Mouse (Mus musculus): Measurements from ENCODE around the gene Cyp4f40. TPM values are rescaled to one million over a fixed set of nuclear protein-coding genes. Genes with fewer than 3 reads are reported as not detected.
A peak's percentile ranks its signal among the peaks of the same experiment; 100 is the strongest.
"Not testable (repeated sequence)": the region's sequence is repeated elsewhere in the genome, so short reads cannot be mapped to it uniquely, and the experiment has no call there.

Cyp4f40 gene
- not detected in 2 replicates for polyA plus RNA-seq (2012; ENCODE audit: insufficient read depth, insufficient read length, missing spikeins)

DNA sequence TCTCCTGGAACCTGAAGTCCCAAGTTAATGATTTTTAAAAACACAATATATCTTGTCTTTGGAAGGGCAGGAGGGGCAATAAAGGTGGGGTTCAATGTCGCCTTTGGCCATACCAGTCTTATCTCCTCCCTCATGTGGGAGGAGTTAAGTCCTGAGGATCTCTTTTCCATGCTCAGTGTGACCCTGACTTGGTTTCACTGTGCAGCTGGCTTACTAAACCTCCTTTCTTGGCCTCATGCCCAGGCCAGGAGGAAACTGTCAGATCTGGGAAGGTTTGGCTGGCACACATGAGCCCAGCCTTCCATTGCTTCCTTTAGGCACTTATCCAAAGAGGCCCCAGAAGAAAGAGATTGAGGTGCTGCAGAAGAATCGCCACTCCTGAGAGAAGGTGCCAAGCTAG, at the start of gene Cyp4f40:
Gene Cyp4f40, plus strand, starts transcription at position 189 of the 400 bp plus-strand sequence.
- Histone ChIP-seq H3K4me3 (ENCODE audit: insufficient read depth, low read depth, low read length) (no peak within 1 kb of the TSS), H3K4me1 (ENCODE audit: control insufficient read depth, insufficient read depth, insufficient read length, low read length) (no peaks in the 10 kb centered on the region), H3K27ac (replicated peaks; ENCODE audit: low read depth, low read length) (no peak within 1 kb of the TSS)

DNA sequence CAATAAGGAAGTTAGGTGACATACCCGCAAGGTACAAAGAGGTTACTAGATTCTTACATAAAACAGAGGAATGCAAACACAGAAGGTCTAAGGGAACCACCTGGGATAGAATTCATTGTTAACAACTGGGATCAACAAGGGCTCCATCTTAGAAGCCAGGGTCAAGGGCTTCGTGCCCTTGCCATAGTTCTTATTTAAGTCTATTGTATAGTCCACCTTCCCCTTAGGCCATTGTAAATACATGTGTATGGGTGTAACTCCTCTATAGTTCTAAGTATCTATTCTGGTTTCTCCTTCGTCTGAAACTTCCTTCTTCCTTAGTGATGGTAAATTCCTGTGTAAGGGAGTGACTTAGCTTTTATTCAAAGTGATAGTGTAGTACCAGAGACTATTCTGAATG, 48.5 kb upstream of the Cyp4f40 start:
- not testable (repeated sequence) for H3K4me3 ChIP-seq (ENCODE audit: insufficient read depth, low read depth, low read length); H3K4me1 ChIP-seq (ENCODE audit: control insufficient read depth, insufficient read depth, insufficient read length, low read length); H3K27ac ChIP-seq (replicated peaks; ENCODE audit: low read depth, low read length)

DNA sequence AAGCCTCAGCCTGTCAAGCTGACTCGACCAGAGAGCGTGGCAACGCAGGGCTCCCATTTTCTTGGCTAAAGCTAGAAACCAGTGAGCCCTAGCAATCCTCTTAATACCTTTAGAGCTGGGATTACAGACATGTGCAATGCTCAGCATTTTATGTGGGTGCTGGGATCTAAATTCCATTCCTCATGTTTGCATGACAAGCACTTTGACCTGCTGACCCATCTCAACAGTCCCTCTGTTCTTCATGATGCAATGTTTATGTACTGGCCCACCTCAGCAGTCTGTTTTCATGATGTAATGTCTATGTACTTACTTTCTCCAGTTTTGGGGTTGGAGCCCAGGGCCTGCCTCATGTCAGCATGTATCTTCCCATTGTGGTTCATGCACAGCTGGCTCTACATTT, 47.8 kb upstream of the Cyp4f40 start:
- H3K4me1 ChIP-seq (ENCODE audit: control insufficient read depth, insufficient read depth, insufficient read length, low read length): no peaks in the 10 kb centered on the region
- H3K4me3 ChIP-seq (ENCODE audit: insufficient read depth, low read depth, low read length): no peak overlapping the region
- H3K27ac ChIP-seq (replicated peaks; ENCODE audit: low read depth, low read length): no peak overlapping the region

DNA sequence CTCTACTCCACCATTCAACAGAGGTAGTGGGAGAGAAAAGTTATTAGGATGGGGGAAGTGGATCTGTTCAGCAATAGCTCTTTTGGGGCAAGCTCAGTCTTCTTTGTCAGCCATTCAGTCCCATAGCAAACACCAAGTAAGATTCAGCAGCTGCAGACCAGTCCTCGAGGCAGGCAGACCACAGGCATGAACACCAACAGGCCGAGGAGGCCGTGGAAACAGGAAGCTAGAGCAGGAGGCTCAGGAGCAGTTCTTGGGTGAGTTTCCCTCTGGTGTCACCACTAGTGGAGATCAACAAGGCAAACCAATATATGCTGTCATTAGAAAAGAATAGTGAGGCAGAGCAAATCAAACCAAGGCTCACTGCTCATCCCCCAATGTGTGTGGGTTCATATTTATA, 46.3 kb upstream of the Cyp4f40 start:
- H3K27ac ChIP-seq (replicated peaks; ENCODE audit: low read depth, low read length): no peak overlapping the region
- H3K4me1 ChIP-seq (ENCODE audit: control insufficient read depth, insufficient read depth, insufficient read length, low read length): no peaks in the 10 kb centered on the region
- no peak overlapping the region for H3K4me3 ChIP-seq (ENCODE audit: insufficient read depth, low read depth, low read length)

DNA sequence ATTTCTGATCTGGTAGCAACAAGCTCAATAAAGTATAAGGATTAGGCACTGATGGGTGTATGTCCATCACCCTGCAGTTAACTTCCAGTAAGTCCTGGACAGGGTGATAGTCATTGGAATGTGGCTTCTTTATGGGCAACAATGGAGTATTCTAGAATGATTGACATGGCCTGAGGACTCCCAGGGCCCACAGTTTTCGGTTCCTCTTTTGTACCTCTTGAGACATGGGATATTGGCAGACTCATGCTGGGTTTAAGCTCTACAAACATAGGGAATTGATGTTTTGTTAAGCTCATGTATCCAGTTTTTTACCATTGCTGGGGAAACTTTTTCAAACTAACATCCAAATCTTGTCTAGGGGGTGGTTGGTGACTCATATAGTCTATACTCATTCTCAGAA, 41.4 kb upstream of the Cyp4f40 start:
- H3K4me3 ChIP-seq (ENCODE audit: insufficient read depth, low read depth, low read length): no peak overlapping the region
- H3K27ac ChIP-seq (replicated peaks; ENCODE audit: low read depth, low read length): no peak overlapping the region
- H3K4me1 ChIP-seq (ENCODE audit: control insufficient read depth, insufficient read depth, insufficient read length, low read length): no peaks in the 10 kb centered on the region

DNA sequence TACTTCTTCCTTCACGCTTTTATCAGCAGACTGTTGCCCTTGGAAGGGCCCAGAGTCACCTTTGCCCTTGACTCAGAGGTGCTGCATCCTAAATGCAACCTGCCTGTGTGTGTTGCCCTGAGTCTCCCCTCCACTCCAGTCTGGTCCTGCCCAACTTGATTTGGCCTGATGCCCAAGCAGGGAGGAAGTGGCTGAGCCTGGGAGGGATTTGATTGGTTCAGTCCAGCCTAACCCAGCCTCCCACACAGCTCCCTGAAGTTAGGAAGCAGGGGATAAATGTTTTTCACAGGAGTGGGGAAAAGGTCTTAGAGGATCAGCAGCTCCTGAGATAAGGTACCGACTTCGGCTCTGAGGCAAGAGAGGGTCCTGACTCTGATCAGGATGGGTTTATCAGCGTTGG, 37.7 kb upstream of the Cyp4f40 start, which contains the start of gene Cyp4f37:
Gene Cyp4f37, plus strand, starts transcription at position 292 of the 400 bp plus-strand sequence.
- H3K4me1 ChIP-seq (ENCODE audit: control insufficient read depth, insufficient read depth, insufficient read length, low read length); H3K4me3 ChIP-seq (ENCODE audit: insufficient read depth, low read depth, low read length); H3K27ac ChIP-seq (replicated peaks; ENCODE audit: low read depth, low read length): not testable (repeated sequence)

DNA sequence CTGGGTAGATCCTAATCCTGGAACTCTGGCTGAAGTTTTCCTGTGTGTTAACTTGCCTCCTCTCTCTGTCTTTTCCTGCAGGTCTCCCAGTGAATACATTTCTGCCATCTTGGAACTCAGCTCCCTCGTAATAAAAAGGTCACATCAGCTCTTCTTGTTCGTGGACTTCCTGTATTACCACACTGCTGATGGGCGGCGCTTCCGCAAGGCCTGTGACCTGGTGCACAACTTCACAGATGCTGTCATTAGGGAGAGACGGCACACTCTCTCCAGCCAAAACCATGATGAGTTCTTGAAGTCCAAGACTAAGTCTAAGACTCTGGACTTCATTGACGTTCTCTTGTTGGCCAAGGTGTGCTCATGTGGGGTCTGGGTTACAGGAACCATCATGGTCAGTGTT, 29.0 kb upstream of the Cyp4f40 start:
- H3K4me1 ChIP-seq (ENCODE audit: control insufficient read depth, insufficient read depth, insufficient read length, low read length); H3K4me3 ChIP-seq (ENCODE audit: insufficient read depth, low read depth, low read length); H3K27ac ChIP-seq (replicated peaks; ENCODE audit: low read depth, low read length): not testable (repeated sequence)

DNA sequence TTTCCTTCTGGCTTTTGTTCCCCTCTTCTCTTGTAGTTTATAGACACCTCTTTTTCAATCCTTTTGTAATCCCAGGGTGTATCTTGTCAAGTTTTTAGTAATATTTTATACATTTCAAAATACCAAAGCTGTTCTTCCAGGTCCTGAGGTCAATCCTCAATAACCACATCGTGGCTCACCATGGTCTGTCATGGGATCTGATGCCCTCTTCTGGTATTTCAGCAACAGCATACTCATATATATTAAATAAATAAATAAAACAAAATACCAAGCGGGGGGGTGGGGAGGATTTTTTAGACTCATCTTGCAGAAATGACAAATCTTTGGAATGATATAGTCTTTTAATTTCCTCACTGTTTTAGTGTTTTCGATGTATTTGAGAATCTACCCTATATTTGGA, 26.8 kb upstream of the Cyp4f40 start:
- Histone ChIP-seq H3K4me3 (ENCODE audit: insufficient read depth, low read depth, low read length) (no peak overlapping the region), H3K27ac (replicated peaks; ENCODE audit: low read depth, low read length) (no peak overlapping the region), H3K4me1 (ENCODE audit: control insufficient read depth, insufficient read depth, insufficient read length, low read length) (no peaks in the 10 kb centered on the region)

DNA sequence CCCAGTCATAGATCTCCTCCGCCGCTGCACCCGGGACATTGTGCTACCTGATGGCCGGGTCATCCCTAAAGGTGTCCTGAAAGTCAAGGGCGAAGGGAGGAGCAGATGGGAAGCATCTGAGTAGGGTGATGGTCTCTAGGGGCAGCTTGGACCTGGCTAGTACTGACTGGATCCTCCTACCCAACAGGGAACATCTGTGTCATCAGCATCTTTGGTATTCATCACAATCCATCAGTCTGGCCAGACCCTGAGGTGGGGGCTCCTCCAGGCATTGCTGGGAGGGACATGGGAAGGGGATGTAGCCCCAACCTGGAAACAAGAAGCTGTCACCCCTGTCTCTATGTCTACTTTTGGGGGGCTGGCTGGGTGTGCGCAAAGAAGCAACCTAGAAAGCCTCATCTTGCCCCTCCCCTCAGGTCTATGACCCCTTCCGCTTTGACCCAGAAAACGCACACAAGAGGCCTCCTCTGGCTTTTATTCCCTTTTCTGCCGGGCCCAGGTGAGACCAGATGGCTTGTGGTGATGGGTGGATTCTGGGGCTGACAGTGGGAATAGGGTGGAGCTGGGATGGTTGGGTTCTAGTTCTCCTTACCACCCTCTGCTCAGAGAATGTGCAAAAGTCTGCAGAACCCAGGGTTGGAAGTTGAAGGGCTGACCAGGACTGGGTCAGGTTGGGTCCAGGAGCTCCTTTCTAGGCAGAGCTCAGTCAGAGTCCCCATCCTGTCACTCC, 24.3 kb upstream of the Cyp4f40 start:
- H3K27ac ChIP-seq (replicated peaks; ENCODE audit: low read depth, low read length); H3K4me1 ChIP-seq (ENCODE audit: control insufficient read depth, insufficient read depth, insufficient read length, low read length): not testable (repeated sequence)
- peak overlapping the region; percentile 46; the same call in 1 of the 2 replicates for H3K4me3 ChIP-seq (ENCODE audit: insufficient read depth, low read depth, low read length)

DNA sequence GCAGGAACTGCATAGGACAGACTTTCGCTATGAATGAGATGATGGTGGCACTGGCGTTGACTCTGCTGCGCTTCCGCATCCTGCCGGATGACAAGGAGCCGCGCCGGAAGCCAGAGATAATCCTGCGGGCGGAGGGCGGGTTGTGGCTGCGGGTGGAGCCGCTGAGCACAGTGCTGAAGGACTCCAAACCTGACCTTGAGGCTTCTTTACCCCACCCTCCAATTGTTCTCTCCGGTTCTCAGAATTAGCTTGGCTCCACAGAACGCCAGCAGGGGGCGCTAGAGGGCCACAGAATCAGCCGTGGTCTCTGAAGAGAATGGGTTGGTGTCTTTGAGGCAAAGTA, 23.8 kb upstream of the Cyp4f40 start:
- H3K27ac ChIP-seq (replicated peaks; ENCODE audit: low read depth, low read length): no peak overlapping the region
- no peaks in the 10 kb centered on the region for H3K4me1 ChIP-seq (ENCODE audit: control insufficient read depth, insufficient read depth, insufficient read length, low read length)
- peak overlapping the region; percentile 46 for H3K4me3 ChIP-seq (ENCODE audit: insufficient read depth, low read depth, low read length)

DNA sequence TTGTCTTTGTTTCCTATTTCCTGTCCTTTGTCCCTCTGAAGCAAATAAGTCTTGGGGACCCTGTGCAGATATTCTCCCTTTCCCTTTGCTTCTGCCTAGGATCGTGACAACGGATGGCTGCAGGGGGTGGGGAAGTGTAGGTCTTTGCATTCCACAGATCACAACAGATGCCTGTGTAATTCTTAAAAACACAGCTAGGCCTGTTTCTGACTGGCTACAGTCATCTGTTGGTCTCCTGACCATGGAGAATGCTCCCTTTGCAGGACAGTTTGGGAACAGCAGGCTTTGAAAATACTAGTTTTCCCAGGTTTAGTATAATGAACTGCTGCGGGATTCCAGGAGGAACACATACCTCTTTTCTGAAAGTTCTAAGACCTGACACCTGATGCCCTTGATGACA, 22.4 kb upstream of the Cyp4f40 start:
- H3K27ac ChIP-seq (replicated peaks; ENCODE audit: low read depth, low read length): no peak overlapping the region
- no peak overlapping the region for H3K4me3 ChIP-seq (ENCODE audit: insufficient read depth, low read depth, low read length)
- H3K4me1 ChIP-seq (ENCODE audit: control insufficient read depth, insufficient read depth, insufficient read length, low read length): no peaks in the 10 kb centered on the region

DNA sequence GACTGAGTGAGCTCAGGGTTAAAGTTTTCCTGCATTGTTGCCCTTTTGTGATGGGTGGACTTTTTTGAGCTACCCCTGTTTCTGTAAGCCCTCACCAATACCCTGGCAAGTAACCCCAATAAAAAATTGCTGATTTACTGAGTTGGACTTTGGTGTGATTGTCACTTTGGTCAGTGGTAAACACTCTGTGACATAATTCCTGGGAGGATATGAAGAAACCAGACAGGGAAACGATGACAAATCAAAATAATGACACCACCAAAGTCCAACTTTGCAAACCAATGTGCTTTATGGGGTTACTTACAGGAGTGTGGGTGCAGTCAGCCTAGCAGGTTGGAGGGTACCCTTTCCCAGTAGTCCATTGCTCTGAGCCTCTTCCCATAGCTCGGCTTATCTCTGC, 21.5 kb upstream of the Cyp4f40 start:
- Histone ChIP-seq H3K4me1 (ENCODE audit: control insufficient read depth, insufficient read depth, insufficient read length, low read length) (no peaks in the 10 kb centered on the region), H3K4me3 (ENCODE audit: insufficient read depth, low read depth, low read length) (no peak overlapping the region), H3K27ac (replicated peaks; ENCODE audit: low read depth, low read length) (no peak overlapping the region)

DNA sequence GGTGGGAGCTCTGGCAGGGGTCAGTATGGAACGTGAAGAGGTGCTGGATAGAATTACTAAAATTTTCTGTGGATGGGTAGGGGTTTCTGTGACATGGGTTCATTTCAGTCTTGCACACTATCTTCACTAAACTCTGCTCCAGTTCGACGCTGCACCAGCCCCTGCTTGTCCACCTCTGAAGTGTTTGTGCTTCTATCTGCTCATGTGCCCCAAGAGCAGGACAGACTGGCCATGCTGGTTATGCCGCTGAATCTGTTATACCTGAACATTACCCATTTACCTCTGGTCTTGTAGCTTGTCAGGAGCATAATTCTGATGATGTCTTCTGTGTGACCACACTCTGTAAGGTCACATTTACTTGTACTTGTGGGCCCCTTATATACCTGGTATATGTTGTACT, 12.1 kb upstream of the Cyp4f40 start:
- Histone ChIP-seq H3K27ac (replicated peaks; ENCODE audit: low read depth, low read length) (no peak overlapping the region), H3K4me1 (ENCODE audit: control insufficient read depth, insufficient read depth, insufficient read length, low read length) (no peaks in the 10 kb centered on the region), H3K4me3 (ENCODE audit: insufficient read depth, low read depth, low read length) (no peak overlapping the region)

DNA sequence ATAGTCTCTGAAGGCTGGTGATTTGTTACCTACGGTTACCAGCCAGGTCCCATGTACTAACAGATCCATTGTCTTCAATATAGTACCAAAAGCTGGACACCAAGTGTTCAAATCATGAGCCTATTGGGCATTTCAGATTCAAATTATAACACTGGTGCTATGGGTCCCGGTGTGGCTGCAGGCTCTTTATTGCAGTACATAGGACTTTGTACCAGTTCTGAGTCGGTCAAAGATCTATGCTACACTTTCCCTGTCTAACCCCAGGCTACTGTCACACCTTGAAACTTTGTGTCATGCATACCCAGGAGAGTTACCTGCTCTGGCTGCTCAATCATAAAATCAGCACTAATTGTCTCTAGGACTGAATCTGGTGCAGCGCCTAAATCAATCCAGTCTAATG, 4.8 kb upstream of the Cyp4f40 start:
- Histone ChIP-seq H3K4me1 (ENCODE audit: control insufficient read depth, insufficient read depth, insufficient read length, low read length) (no peaks in the 10 kb centered on the region), H3K4me3 (ENCODE audit: insufficient read depth, low read depth, low read length) (no peak overlapping the region)

DNA sequence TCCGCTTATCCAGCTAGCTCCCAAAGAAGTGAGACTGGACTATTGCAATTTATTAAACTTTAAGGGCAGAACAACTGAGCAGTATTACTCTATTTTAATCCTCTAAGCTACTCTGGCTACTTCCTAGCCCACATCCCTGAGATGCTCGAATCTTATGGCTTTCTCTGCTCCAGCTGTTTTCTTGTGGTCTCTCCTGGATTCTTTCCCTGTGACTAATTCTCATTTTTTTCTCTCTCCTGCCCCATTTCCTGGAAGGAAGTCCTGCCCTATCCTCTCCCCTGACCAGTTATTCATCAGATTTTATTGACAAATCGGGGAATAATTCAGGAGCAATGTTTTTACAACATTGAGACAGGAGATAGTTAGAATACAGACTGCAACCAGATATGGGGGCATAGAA, 1.7 kb upstream of the Cyp4f40 start:
- no peak overlapping the region for H3K4me3 ChIP-seq (ENCODE audit: insufficient read depth, low read depth, low read length)
- no peak overlapping the region for H3K27ac ChIP-seq (replicated peaks; ENCODE audit: low read depth, low read length)

More for the DNA sequence above, 4.8 kb upstream of the Cyp4f40 start:
- H3K27ac ChIP-seq (replicated peaks; ENCODE audit: low read depth, low read length): no peak overlapping the region

DNA sequence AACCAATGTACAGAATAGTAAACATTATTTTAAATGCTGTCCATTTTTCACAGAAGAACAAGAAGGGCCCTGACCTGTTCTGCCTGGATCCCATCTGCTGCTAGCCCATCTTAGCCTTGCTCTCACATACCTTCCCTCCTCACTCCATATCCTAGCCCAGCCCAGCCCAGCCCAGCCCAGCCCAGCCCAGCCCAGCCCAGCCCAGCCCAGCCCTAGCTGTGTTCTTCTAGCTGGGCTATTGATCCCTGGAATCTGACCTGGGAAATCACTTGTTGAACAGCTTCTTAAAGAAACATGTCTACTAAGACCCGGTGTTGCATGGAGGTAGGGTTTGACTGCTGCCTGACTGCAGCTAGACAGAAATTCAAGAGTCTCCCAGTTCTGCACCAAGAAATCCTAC, 454 bp upstream of the Cyp4f40 start:
- H3K27ac ChIP-seq (replicated peaks; ENCODE audit: low read depth, low read length): no peak overlapping the region

More for the DNA sequence above, 1.7 kb upstream of the Cyp4f40 start:
- no peaks in the 10 kb centered on the region for H3K4me1 ChIP-seq (ENCODE audit: control insufficient read depth, insufficient read depth, insufficient read length, low read length)

More for the DNA sequence above, 454 bp upstream of the Cyp4f40 start:
- Histone ChIP-seq H3K4me1 (ENCODE audit: control insufficient read depth, insufficient read depth, insufficient read length, low read length) (no peaks in the 10 kb centered on the region), H3K4me3 (ENCODE audit: insufficient read depth, low read depth, low read length) (no peak overlapping the region)

All from brown adipose tissue, adult 24 weeks (tissue).